Mouse (Mus musculus) midbrain, embryonic 12.5 days (tissue): ENCODE measurements around the gene Hcrtr2. TPM values are rescaled to one million over a fixed set of nuclear protein-coding genes. Genes with fewer than 3 reads are reported as not detected.
A peak's percentile ranks its signal among the peaks of the same experiment; 100 is the strongest.

ENCODE experiments used
- ATAC-seq: fragments of 200-750 bp; cut with Nextera tagmentation; 2 replicates; pipeline ENCODE4 v1.8.0; 2017; ENCODE audit warnings: low read depth, moderate TSS enrichment, moderate library complexity; ENCODE audit not compliant: low FRiP score
- H3K27ac ChIP-seq: fragments of 300-500 bp; sonication (generic); replicated peaks from 2 replicates; pipeline ENCODE4 v1.5.1; 2016; ENCODE audit warnings: mild to moderate bottlenecking
- H3K27me3 ChIP-seq: fragments of 300-500 bp; sonication (generic); 2 replicates; pipeline ENCODE4 v1.6.1; 2016; ENCODE audit warnings: mild to moderate bottlenecking
- H3K36me3 ChIP-seq: fragments of 300-500 bp; sonication (generic); 2 replicates; pipeline ENCODE4 v1.6.1; 2016
- H3K4me1 ChIP-seq: fragments of 300-500 bp; sonication (generic); 2 replicates; pipeline ENCODE4 v1.6.1; 2016
- H3K4me2 ChIP-seq: fragments of 300-500 bp; sonication (generic); replicated peaks from 2 replicates; pipeline ENCODE4 v1.6.1; 2016; ENCODE audit warnings: mild to moderate bottlenecking, moderate library complexity
- H3K4me3 ChIP-seq: fragments of 300-500 bp; sonication (generic); 2 replicates; pipeline ENCODE4 v1.5.1; 2016; ENCODE audit warnings: mild to moderate bottlenecking
- H3K9ac ChIP-seq: fragments of 300-500 bp; sonication (generic); replicated peaks from 2 replicates; pipeline ENCODE4 v1.6.1; 2016; ENCODE audit warnings: mild to moderate bottlenecking, moderate library complexity
- H3K9me3 ChIP-seq: fragments of 300-500 bp; sonication (generic); 2 replicates; pipeline ENCODE4 v1.6.1; 2016; ENCODE audit warnings: mild to moderate bottlenecking
- WGBS: fragments of 180-500 bp; shearing (Covaris S2); methylation state at CpG from one replicate; pipeline ENCODE4 v1.1.7; 2016; 5-methylcytosine and 5-hydroxymethylcytosine counted together
- polyA plus RNA-seq: library from polyadenylated mRNA; unstranded; fragments of >200 nt; fragmentation: Nextera tagmentation; extraction: Ambion mirVana; gene quantifications from 2 replicates; pipeline ENCODE4 v1.2.1, GENCODE M21; 2016

Hcrtr2 gene
- polyA plus RNA-seq, 1 experiment from 2014 or later = 2.1 TPM

DNA sequence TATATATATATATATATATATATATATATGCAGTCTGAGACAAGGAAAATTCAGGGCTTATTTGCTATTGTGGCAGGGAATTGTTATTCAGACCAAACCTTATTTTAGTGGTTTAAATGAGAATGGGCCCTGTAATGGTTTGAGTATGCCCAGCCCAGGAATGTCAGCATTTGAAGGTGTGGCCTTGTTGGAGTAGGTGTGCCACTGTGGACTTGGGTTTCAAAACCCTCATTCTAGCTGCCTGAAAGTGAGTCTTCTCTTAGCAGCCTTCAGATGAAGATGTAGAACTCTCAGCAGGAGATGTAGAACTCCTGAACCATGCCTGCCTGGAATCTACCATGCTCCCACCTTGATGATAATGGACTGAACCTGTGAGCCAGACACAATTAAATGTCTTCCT lies 9.7 kb downstream of the Hcrtr2 start:
- Histone ChIP-seq H3K4me1 (no peaks in the 10 kb centered on the region), H3K36me3 (no peaks in the 10 kb centered on the region), H3K27me3 (no peaks in the 10 kb centered on the region), H3K9me3 (no peaks in the 10 kb centered on the region), H3K9ac (no peak overlapping the region), H3K27ac (no peak overlapping the region), H3K4me3 (no peak overlapping the region), H3K4me2 (no peak overlapping the region)
- ATAC-seq = no peak

DNA sequence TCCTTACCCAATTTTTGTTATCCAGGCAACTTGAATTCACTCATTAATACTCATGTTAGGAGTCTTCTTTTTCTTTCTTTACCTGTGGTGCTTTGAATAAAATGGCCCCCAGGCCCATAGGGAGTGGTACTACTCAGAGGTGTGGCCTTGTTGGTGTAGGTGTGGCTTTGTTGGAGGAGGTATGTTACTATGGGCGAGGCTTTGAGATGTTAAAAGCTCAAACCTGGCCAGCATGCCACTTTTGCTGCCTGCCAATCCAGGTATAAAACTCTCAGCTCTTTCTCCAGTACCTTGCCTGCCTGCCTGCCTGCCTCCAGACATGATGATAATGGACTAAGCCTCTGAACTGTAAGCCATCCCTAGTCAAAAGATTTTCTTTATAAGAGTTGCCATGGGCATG lies 11.4 kb downstream of the Hcrtr2 start:
- H3K4me2 ChIP-seq = no peak overlapping the region
- ATAC-seq = no peak
- H3K4me3 ChIP-seq = no peak overlapping the region
- H3K9me3 ChIP-seq = no peaks in the 10 kb centered on the region
- no peaks in the 10 kb centered on the region for H3K27me3 ChIP-seq
- 76% methylated on average over 1 of the region's 1 CpGs for WGBS
- H3K27ac ChIP-seq = no peak overlapping the region
- no peaks in the 10 kb centered on the region for H3K36me3 ChIP-seq
- no peaks in the 10 kb centered on the region for H3K4me1 ChIP-seq
- H3K9ac ChIP-seq = no peak overlapping the region

DNA sequence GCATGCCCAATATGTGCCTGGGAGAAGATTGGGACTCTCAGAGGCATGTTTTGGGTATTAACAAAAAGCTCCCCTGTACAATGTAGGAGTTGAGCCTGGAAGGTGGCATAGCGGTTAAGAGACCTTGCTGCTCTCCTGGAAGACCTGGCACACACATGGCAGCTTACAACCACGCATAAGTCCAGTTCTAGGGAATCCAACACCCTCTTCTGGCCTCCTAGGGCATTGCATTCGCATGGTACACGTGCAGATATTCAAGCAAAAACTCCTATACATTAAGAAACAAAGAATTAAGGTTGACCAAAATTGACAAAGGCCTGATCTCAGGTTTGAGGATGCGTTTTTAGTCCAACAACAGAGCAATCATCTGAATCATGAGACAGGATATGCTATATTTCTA lies 32.3 kb downstream of the Hcrtr2 start:
- ATAC-seq = no peak
- H3K4me3 ChIP-seq = no peak overlapping the region
- WGBS = 76% methylated on average over 5 of the region's 5 CpGs
- H3K36me3 ChIP-seq = no peaks in the 10 kb centered on the region
- no peak overlapping the region for H3K9ac ChIP-seq
- no peak overlapping the region for H3K4me2 ChIP-seq
- H3K4me1 ChIP-seq = no peaks in the 10 kb centered on the region
- H3K27me3 ChIP-seq = no peaks in the 10 kb centered on the region
- no peaks in the 10 kb centered on the region for H3K9me3 ChIP-seq
- no peak overlapping the region for H3K27ac ChIP-seq

DNA sequence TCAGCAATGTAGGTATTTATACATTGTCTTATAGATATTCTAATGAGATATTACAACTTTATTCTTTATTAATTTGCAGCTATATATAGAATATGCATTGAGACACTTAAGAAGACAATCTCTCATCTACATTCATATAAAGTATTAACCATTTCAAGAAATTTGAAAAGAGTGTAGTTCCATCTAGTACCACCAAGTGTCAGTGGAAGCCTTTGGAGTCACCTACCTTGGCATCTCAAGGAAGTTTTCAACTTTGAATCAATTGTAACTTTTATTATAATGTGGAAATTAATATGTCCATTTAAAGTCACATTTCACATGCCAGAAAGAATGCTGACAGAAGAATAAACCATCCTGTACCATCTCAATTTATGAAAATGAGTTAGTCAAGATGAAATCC lies 52.8 kb downstream of the Hcrtr2 start:
- no peak for ATAC-seq
- Histone ChIP-seq H3K36me3 (no peaks in the 10 kb centered on the region), H3K4me3 (no peak overlapping the region), H3K9me3 (no peaks in the 10 kb centered on the region), H3K4me1 (no peaks in the 10 kb centered on the region), H3K27me3 (no peaks in the 10 kb centered on the region), H3K4me2 (no peak overlapping the region), H3K9ac (no peak overlapping the region), H3K27ac (no peak overlapping the region)

DNA sequence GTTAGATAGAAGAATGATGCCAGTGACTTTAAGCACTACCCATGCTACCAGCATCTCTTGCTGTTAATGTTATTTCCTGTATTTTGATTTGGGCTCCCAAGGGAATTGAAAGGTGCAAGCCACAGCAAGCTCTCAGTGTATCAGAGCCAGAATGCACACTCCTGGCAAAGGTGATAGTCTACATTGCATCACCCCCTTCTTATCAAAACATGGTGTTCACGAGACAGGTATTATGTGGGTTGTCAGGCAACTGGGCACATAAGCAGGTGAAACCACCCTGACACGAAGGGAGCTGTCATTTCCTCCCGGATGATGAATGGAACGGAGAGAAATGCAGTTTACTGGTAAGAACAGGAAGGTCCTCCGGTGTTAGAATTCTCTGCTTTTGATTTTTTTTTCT lies 65.9 kb downstream of the Hcrtr2 start:
- ATAC-seq = no peak
- H3K9ac ChIP-seq = no peak overlapping the region
- WGBS = 83% methylated on average over 5 of the region's 5 CpGs

DNA sequence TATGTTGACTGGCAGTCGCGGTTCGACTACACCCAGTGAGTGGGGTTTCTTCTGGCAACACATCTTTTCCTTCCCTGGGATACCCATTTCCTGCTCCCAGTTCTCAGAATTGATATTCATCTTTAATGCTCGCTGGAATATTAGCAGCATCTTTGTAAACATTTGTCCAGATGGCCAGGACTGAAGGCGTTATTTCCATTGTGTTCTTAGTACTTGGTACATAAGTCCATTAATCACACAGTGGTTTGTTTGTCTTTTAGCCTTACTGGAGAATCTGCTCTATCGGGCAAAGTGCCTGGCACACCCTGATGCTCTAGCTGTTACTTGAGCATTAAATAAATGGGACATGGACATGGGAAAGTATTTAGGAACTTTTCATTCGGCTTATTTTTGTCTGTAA lies 71.1 kb downstream of the Hcrtr2 start:
- Histone ChIP-seq H3K36me3 (no peaks in the 10 kb centered on the region), H3K27ac (no peak overlapping the region), H3K9me3 (no peaks in the 10 kb centered on the region), H3K4me1 (no peaks in the 10 kb centered on the region), H3K27me3 (no peaks in the 10 kb centered on the region), H3K4me3 (no peak overlapping the region), H3K4me2 (no peak overlapping the region), H3K9ac (no peak overlapping the region)
- no peak for ATAC-seq
- WGBS = 86% methylated on average over 7 of the region's 7 CpGs

More for the DNA sequence above, 65.9 kb downstream of the Hcrtr2 start:
- Histone ChIP-seq H3K4me2 (no peak overlapping the region), H3K27ac (no peak overlapping the region), H3K36me3 (no peaks in the 10 kb centered on the region), H3K9me3 (no peaks in the 10 kb centered on the region), H3K27me3 (no peaks in the 10 kb centered on the region), H3K4me1 (no peaks in the 10 kb centered on the region), H3K4me3 (no peak overlapping the region)

DNA sequence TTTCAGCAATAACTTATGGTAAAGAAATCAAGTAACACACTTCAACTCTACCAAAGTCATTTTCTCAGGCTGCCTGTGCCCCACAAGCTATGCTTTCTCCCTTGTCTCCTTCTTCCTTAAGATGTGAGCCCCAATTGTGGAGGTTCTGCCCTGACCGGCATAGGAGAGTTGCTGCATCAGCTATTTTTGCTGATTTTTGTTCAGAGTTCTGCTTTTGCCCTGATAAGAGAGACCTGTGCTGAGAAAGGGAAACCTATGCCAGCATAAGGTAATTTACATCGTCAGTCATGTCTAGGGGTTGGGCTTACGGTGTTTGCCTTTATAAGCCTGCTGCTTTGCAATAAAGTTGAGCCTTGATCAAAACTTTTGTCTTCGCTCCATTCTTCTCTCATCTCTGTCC lies 71.5 kb downstream of the Hcrtr2 start:
- H3K4me3 ChIP-seq = no peak overlapping the region
- no peak overlapping the region for H3K4me2 ChIP-seq
- H3K9me3 ChIP-seq = no peaks in the 10 kb centered on the region
- H3K36me3 ChIP-seq = no peaks in the 10 kb centered on the region
- H3K27me3 ChIP-seq = no peaks in the 10 kb centered on the region
- H3K27ac ChIP-seq = no peak overlapping the region
- no peak overlapping the region for H3K9ac ChIP-seq
- 91% methylated on average over 4 of the region's 4 CpGs for WGBS
- H3K4me1 ChIP-seq = no peaks in the 10 kb centered on the region
- no peak for ATAC-seq

DNA sequence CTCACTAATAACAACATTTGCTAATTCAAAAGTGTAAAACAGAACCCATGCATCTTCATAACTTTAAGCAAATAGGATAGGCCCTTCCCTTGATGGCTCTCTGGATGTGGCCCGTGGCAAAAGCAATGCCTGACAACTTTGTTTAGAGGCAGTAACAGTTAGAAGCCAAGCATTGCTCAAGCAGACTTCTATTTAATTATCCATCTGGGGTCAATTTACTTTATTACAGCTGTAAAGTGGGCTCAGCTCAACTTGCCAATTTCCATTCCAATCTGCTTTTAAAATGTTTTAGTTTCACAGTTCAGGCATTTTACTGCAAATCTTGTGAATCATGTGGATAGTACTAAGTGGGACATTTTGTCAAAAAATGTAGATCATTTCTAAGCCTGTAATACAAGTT lies 81.3 kb downstream of the Hcrtr2 start:
- Histone ChIP-seq H3K36me3 (no peaks in the 10 kb centered on the region), H3K27ac (no peak overlapping the region), H3K27me3 (no peaks in the 10 kb centered on the region), H3K9ac (no peak overlapping the region), H3K4me1 (no peaks in the 10 kb centered on the region), H3K9me3 (no peaks in the 10 kb centered on the region), H3K4me3 (no peak overlapping the region), H3K4me2 (no peak overlapping the region)
- ATAC-seq = no peak
- 83% methylated on average over 1 of the region's 1 CpGs for WGBS

DNA sequence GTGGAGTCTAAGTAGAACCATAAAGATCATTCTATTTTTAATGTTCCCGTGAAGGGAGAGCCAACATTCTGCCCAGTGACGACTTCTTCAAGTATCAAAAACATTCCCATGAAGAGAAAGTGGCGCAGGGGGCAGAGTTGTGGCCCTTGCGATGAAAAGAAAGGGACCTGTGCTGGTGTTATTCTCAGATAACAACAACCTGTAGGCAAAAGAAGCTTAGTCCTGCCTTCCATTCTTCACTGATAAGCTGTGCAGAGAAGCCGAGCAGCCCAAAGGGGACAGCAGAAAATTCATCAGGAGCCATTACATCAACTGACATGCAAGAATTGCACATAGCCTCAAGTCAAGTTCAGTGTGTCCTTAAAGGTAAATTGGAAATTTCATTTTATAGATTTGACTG lies 85.7 kb downstream of the Hcrtr2 start:
- ATAC-seq = no peak
- WGBS = 79% methylated on average over 5 of the region's 5 CpGs

DNA sequence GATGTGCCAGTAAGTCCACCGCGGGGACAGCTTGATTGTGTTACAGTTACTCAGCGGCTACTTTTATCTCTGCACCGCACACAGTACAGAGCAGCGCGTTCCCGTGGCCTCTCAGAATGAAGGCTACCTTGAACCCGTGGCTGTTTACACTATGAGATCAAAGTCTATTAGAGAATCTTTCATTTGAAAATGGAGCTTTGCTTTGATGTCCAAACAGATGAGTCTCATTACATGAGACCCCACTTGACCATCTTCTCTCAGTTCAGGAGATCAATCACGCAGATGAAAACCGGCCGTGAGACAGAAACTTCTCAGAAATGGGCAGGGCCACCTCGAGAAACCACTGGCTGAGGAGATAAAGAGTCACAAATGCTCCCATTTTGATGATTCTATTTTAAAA lies 86.4 kb downstream of the Hcrtr2 start:
- H3K27me3 ChIP-seq = no peaks in the 10 kb centered on the region
- no peak for ATAC-seq
- 59% methylated on average over 12 of the region's 12 CpGs for WGBS
- no peak overlapping the region for H3K4me3 ChIP-seq
- H3K36me3 ChIP-seq = no peaks in the 10 kb centered on the region
- H3K4me2 ChIP-seq = no peak overlapping the region
- no peak overlapping the region for H3K27ac ChIP-seq
- no peaks in the 10 kb centered on the region for H3K9me3 ChIP-seq
- H3K4me1 ChIP-seq = 0 out of 2 replicates have a peak, but pooled peaks cover 2% of the 10 kb centered on the region
- no peak overlapping the region for H3K9ac ChIP-seq

More for the DNA sequence above, 85.7 kb downstream of the Hcrtr2 start:
- no peaks in the 10 kb centered on the region for H3K27me3 ChIP-seq
- H3K36me3 ChIP-seq = no peaks in the 10 kb centered on the region
- 0 out of 2 replicates have a peak, but pooled peaks cover 2% of the 10 kb centered on the region for H3K4me1 ChIP-seq
- no peak overlapping the region for H3K9ac ChIP-seq
- no peak overlapping the region for H3K4me3 ChIP-seq
- H3K27ac ChIP-seq = no peak overlapping the region
- no peak overlapping the region for H3K4me2 ChIP-seq
- no peaks in the 10 kb centered on the region for H3K9me3 ChIP-seq

DNA sequence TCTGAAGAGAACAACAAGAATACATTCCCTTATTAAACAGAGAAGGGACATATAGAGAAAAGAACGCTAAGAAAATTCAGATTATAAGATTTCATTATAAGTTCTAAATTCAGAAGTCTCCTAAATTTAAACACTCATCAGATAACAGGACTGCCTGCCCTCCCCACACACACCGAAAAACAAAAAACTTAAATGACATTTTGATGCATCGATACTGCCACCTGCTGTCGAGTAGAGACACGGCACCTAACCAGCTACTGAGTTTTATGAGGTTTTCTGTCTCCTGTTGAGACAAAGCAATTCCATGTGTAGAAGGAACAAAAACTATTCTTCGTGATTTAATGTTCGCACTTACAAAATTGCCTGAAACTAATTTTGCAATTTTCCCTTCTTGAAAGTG lies 87.0 kb downstream of the Hcrtr2 start:
- Histone ChIP-seq H3K36me3 (no peaks in the 10 kb centered on the region), H3K9me3 (no peaks in the 10 kb centered on the region), H3K4me3 (peak overlapping the region; percentile 37), H3K27me3 (no peaks in the 10 kb centered on the region), H3K4me1 (0 out of 2 replicates have a peak, but pooled peaks cover 2% of the 10 kb centered on the region), H3K4me2 (peak overlapping the region; percentile 60), H3K9ac (no peak overlapping the region), H3K27ac (no peak overlapping the region)
- ATAC-seq = peak; percentile 70
- WGBS = 3% methylated on average over 7 of the region's 7 CpGs

DNA sequence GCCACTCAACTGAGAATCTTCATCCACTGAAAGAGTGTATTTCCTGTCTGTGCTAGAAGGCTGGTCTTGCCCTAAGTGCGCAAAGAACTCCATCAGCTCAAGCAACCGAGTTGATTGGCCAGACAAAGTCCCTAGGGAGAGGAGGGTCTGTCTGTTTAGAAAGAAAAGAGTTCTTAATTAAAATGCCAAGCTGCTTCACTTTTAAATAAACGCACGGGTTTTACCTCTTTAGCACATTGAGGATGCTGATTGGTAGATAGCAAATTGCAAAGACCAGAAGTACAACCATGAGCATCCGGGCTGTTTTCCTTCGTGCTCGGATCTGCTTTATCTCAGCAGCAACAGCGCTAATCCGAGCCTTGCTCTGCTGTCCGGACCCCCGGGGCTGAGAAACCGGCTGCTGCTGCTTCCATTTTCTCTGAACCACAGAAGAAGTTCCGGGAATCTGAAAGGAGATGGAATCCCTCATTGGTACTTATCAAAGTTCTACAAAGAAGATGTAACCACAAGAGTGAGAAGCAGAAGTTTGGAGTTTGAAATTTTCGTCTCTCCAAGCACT lies 87.6 kb downstream of the Hcrtr2 start:
- peak overlapping the region; percentile 40 for H3K27ac ChIP-seq
- H3K4me1 ChIP-seq = 0 out of 2 replicates have a peak, but pooled peaks cover 2% of the 10 kb centered on the region
- no peaks in the 10 kb centered on the region for H3K36me3 ChIP-seq
- peak overlapping the region; percentile 60 for H3K4me2 ChIP-seq
- H3K9me3 ChIP-seq = no peaks in the 10 kb centered on the region
- no peaks in the 10 kb centered on the region for H3K27me3 ChIP-seq
- 2% methylated on average over 14 of the region's 14 CpGs for WGBS
- ATAC-seq = peak; percentile 85
- peak overlapping the region; percentile 29; the same call in 1 of the 2 replicates for H3K9ac ChIP-seq
- peak overlapping the region; percentile 37 for H3K4me3 ChIP-seq

DNA sequence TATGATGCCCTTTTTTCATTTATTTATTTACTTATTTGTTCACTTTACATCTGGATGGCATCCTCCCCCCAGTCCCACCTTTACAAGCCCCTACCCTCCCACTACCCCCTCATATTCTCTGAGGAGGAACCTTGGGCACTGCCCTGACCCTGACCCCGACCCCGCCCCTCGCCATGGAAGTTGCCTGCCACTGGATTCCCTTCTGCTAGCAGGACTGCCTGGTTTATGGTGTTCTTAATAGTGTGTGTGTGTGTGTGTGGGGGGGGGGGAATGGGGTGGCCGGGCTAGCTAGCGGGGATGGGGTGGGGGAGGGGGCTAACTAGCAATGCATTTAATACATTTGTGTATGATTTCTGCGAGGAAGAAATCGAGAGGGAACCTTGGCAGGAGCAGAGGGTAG lies 88.8 kb downstream of the Hcrtr2 start:
- Histone ChIP-seq H3K36me3 (no peaks in the 10 kb centered on the region), H3K4me3 (no peak overlapping the region), H3K4me1 (0 out of 2 replicates have a peak, but pooled peaks cover 2% of the 10 kb centered on the region), H3K9me3 (no peaks in the 10 kb centered on the region), H3K27ac (no peak overlapping the region), H3K27me3 (no peaks in the 10 kb centered on the region), H3K9ac (no peak overlapping the region), H3K4me2 (no peak overlapping the region)
- no peak for ATAC-seq
- 63% methylated on average over 7 of the region's 7 CpGs for WGBS
